Mouse (Mus musculus) lung, adult 2 months (tissue): ENCODE data around the gene Fbxl8.

ENCODE experiments used
- CTCF ChIP-seq: fragments of 200-500 bp; IDR thresholded peaks from 2 replicates; pipeline ENCODE4 v1.5.1; 2011; ENCODE audit warnings: mild to moderate bottlenecking, low read length, control low read depth; ENCODE audit not compliant: insufficient read depth
- POLR2A ChIP-seq: fragments of 200-500 bp; IDR thresholded peaks from 2 replicates; pipeline ENCODE4 v1.6.1; 2011; ENCODE audit warnings: low read depth, mild to moderate bottlenecking, control low read depth, low read length, borderline replicate concordance; ENCODE audit errors: extremely low read depth

GRCm38 (mm10) chr8:105315073-105315769 is 50.8 kb downstream of the Fbxl8 start:
- TF ChIP-seq CTCF: no peak
- no peak for TF ChIP-seq POLR2A
